Mouse (Mus musculus): Measurements from ENCODE around the gene Hydin.
"Not testable (repeated sequence)": the region's sequence is repeated elsewhere in the genome, so short reads cannot be mapped to it uniquely, and the experiment has no call there.

DNA sequence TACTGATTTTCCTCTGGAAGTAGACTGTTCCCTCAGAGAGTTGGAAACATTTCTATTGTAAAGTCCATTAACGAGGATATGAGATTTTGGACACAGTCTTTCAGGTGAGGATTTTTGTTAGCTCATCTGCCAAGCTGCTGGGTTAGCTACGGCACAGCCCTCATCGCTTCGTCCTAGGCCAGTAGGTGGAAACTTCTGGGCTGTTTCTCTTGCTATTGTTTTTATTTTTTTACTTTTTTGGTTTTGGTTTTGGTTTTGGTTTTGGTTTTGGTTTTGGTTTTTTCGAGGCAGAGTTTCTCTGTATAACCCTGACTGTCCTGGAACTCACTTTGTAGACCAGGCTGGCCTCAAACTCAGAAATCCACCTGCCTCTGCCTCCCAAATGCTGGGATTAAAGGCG, 117.9 kb downstream of the Hydin start:
- TF ChIP-seq EP300 (IDR thresholded peaks at IDR 0.05; ENCODE audit: insufficient read depth, low read depth, low read length); POLR2A (IDR thresholded peaks at IDR 0.05; ENCODE audit: insufficient read depth, low read depth, low read length); CTCF (IDR thresholded peaks at IDR 0.05): not testable (repeated sequence)
